Mouse (Mus musculus): ENCODE measurements at regions not wholly inside any gene's neighbourhood (a gene's known extent, or its start where the extent isn't known, plus 50 kb on each side); places are given as distances from the start of the nearest gene placed in this dataset.
"Not testable (repeated sequence)": the region's sequence is repeated elsewhere in the genome, so short reads cannot be mapped to it uniquely, and the experiment has no call there.

GRCm38 (mm10) chr4:110083371-110083770 is 105.5 kb downstream of the Dmrta2 start:
- no peak for TF ChIP-seq CTCF (IDR thresholded peaks at IDR 0.05; ENCODE audit: extremely low read depth, insufficient read depth, low read length)
- Histone ChIP-seq H3K4me3 (ENCODE audit: insufficient read depth, low read length) (no peak overlapping the region), H3K4me1 (ENCODE audit: control insufficient read depth, insufficient read depth, low read length) (no peaks in the 10 kb centered on the region), H3K27ac (ENCODE audit: insufficient read depth, low read length) (no peak overlapping the region)

GRCm38 (mm10) chr4:110087570-110088247 is 109.9 kb downstream of the Dmrta2 start:
- no peak for TF ChIP-seq POLR2A (IDR thresholded peaks at IDR 0.05; ENCODE audit: extremely low read depth, insufficient read depth, low read length)
- Histone ChIP-seq H3K4me1 (ENCODE audit: control insufficient read depth, insufficient read depth, low read length) (no peaks in the 10 kb centered on the region), H3K4me3 (ENCODE audit: insufficient read depth, low read length) (no peak overlapping the region), H3K27ac (ENCODE audit: insufficient read depth, low read length) (no peak overlapping the region)

GRCm38 (mm10) chr4:110093040-110093820 is 115.4 kb downstream of the Dmrta2 start:
- Histone ChIP-seq H3K4me3 (ENCODE audit: insufficient read depth, low read length) (no peak overlapping the region), H3K27ac (ENCODE audit: insufficient read depth, low read length) (no peak overlapping the region), H3K4me1 (ENCODE audit: control insufficient read depth, insufficient read depth, low read length) (no peaks in the 10 kb centered on the region)
- no peak for TF ChIP-seq CTCF (IDR thresholded peaks at IDR 0.05; ENCODE audit: extremely low read depth, insufficient read depth, low read length)
- no peak for TF ChIP-seq POLR2A (IDR thresholded peaks at IDR 0.05; ENCODE audit: extremely low read depth, insufficient read depth, low read length)

- TF ChIP-seq POLR2A (IDR thresholded peaks at IDR 0.05; ENCODE audit: extremely low read depth, insufficient read depth, low read length) (no peak), CTCF (IDR thresholded peaks at IDR 0.05; ENCODE audit: extremely low read depth, insufficient read depth, low read length) (no peak)
- no peaks in the 10 kb centered on the region for H3K4me1 ChIP-seq (ENCODE audit: control insufficient read depth, insufficient read depth, low read length)
- H3K27ac ChIP-seq (ENCODE audit: insufficient read depth, low read length): no peak overlapping the region
- H3K4me3 ChIP-seq (ENCODE audit: insufficient read depth, low read length): no peak overlapping the region
Measured at GRCm38 (mm10) chr4:110094541-110094940, 116.7 kb downstream of the Dmrta2 start.

- no peak overlapping the region for H3K27ac ChIP-seq (ENCODE audit: insufficient read depth, low read length)
- TF ChIP-seq CTCF (IDR thresholded peaks at IDR 0.05; ENCODE audit: extremely low read depth, insufficient read depth, low read length): no peak
- TF ChIP-seq POLR2A (IDR thresholded peaks at IDR 0.05; ENCODE audit: extremely low read depth, insufficient read depth, low read length): no peak
Measured at GRCm38 (mm10) chr4:110095760-110096593, 118.1 kb downstream of the Dmrta2 start.

GRCm38 (mm10) chr4:110104119-110104518 is 126.3 kb downstream of the Dmrta2 start:
- H3K27ac ChIP-seq (ENCODE audit: insufficient read depth, low read length); H3K4me1 ChIP-seq (ENCODE audit: control insufficient read depth, insufficient read depth, low read length); H3K4me3 ChIP-seq (ENCODE audit: insufficient read depth, low read length): not testable (repeated sequence)

More at GRCm38 (mm10) chr4:110095760-110096593, 118.1 kb downstream of the Dmrta2 start:
- Histone ChIP-seq H3K4me1 (ENCODE audit: control insufficient read depth, insufficient read depth, low read length) (no peaks in the 10 kb centered on the region), H3K4me3 (ENCODE audit: insufficient read depth, low read length) (no peak overlapping the region)

GRCm38 (mm10) chr4:110106620-110107243 is 128.9 kb downstream of the Dmrta2 start:
- Histone ChIP-seq H3K4me3 (ENCODE audit: insufficient read depth, low read length) (no peak overlapping the region), H3K4me1 (ENCODE audit: control insufficient read depth, insufficient read depth, low read length) (no peaks in the 10 kb centered on the region), H3K27ac (ENCODE audit: insufficient read depth, low read length) (no peak overlapping the region)
- TF ChIP-seq POLR2A (IDR thresholded peaks at IDR 0.05; ENCODE audit: extremely low read depth, insufficient read depth, low read length): no peak
- no peak for TF ChIP-seq CTCF (IDR thresholded peaks at IDR 0.05; ENCODE audit: extremely low read depth, insufficient read depth, low read length)

- Histone ChIP-seq H3K4me3 (ENCODE audit: insufficient read depth, low read length) (no peak overlapping the region), H3K27ac (ENCODE audit: insufficient read depth, low read length) (no peak overlapping the region), H3K4me1 (ENCODE audit: control insufficient read depth, insufficient read depth, low read length) (0 out of 2 replicates have a peak, but pooled peaks cover 1% of the 10 kb centered on the region)
- no peak for TF ChIP-seq POLR2A (IDR thresholded peaks at IDR 0.05; ENCODE audit: extremely low read depth, insufficient read depth, low read length)
- TF ChIP-seq CTCF (IDR thresholded peaks at IDR 0.05; ENCODE audit: extremely low read depth, insufficient read depth, low read length): no peak
Measured at GRCm38 (mm10) chr4:110119438-110119837, 141.6 kb downstream of the Dmrta2 start.

- 0 out of 2 replicates have a peak, but pooled peaks cover 1% of the 10 kb centered on the region for H3K4me1 ChIP-seq (ENCODE audit: control insufficient read depth, insufficient read depth, low read length)
- no peak for TF ChIP-seq POLR2A (IDR thresholded peaks at IDR 0.05; ENCODE audit: extremely low read depth, insufficient read depth, low read length)
- no peak overlapping the region for H3K4me3 ChIP-seq (ENCODE audit: insufficient read depth, low read length)
- H3K27ac ChIP-seq (ENCODE audit: insufficient read depth, low read length): no peak overlapping the region
Measured at GRCm38 (mm10) chr4:110119874-110120273, 142.0 kb downstream of the Dmrta2 start.
